Mouse (Mus musculus): ENCODE data around the gene Plekha5. TPM values are rescaled to one million over a fixed set of nuclear protein-coding genes. Genes with fewer than 3 reads are reported as not detected.

Plekha5 gene
- polyA plus RNA-seq, 1 experiment = 2.1 TPM

- peaks cover 15% of the 10 kb centered on the region for H3K4me1 ChIP-seq (ENCODE audit: control insufficient read depth, insufficient read depth, low read length)
- H3K4me3 ChIP-seq (ENCODE audit: insufficient read depth, low read length) = no peak overlapping the region
- TF ChIP-seq POLR2A (IDR thresholded peaks at IDR 0.05; ENCODE audit: borderline replicate concordance, low read depth, low read length) (no peak), CTCF (IDR thresholded peaks at IDR 0.05; ENCODE audit: low read depth, low read length) (no peak)
- no peak overlapping the region for H3K27ac ChIP-seq (ENCODE audit: insufficient read depth, low read depth, low read length)
These were observed 209.8 kb downstream of the Plekha5 start for GRCm38 (mm10) chr6:140633616-140634015.

- Histone ChIP-seq H3K4me1 (ENCODE audit: control insufficient read depth, insufficient read depth, low read length) (0 out of 2 replicates have a peak, but pooled peaks cover 3% of the 10 kb centered on the region), H3K27ac (ENCODE audit: insufficient read depth, low read depth, low read length) (no peak overlapping the region), H3K4me3 (ENCODE audit: insufficient read depth, low read length) (no peak overlapping the region)
- TF ChIP-seq POLR2A (IDR thresholded peaks at IDR 0.05; ENCODE audit: borderline replicate concordance, low read depth, low read length) = no peak
- no peak for TF ChIP-seq CTCF (IDR thresholded peaks at IDR 0.05; ENCODE audit: low read depth, low read length)
These were observed 212.4 kb downstream of the Plekha5 start for GRCm38 (mm10) chr6:140636290-140636689.

DNA sequence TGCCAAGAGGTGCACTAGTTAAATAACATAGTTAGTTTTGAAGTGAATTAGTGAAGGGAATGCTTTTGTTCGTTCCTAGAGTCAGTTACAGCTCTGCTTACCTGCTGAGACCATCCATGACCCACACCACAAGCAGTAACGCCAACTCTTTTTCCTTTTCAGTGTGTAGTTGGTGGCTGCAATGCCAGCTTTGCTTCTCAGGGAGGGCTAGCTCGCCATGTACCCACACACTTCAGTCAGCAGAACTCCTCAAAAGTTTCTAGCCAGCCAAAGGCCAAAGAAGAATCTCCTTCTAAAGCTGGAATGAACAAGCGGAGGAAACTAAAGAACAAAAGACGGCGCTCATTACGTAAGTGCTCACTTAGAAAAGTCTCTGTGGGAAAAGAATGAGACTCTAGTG lies 218.2 kb downstream of the Plekha5 start:
- no peak overlapping the region for H3K27ac ChIP-seq (ENCODE audit: insufficient read depth, low read depth, low read length)
- TF ChIP-seq CTCF (IDR thresholded peaks at IDR 0.05; ENCODE audit: low read depth, low read length) (no peak), POLR2A (IDR thresholded peaks at IDR 0.05; ENCODE audit: borderline replicate concordance, low read depth, low read length) (no peak)
- no peak overlapping the region for H3K4me3 ChIP-seq (ENCODE audit: insufficient read depth, low read length)
- no peaks in the 10 kb centered on the region for H3K4me1 ChIP-seq (ENCODE audit: control insufficient read depth, insufficient read depth, low read length)

GRCm38 (mm10) chr6:140642655-140643054 lies 218.8 kb downstream of the Plekha5 start:
- Histone ChIP-seq H3K27ac (ENCODE audit: insufficient read depth, low read depth, low read length) (no peak overlapping the region), H3K4me1 (ENCODE audit: control insufficient read depth, insufficient read depth, low read length) (no peaks in the 10 kb centered on the region), H3K4me3 (ENCODE audit: insufficient read depth, low read length) (no peak overlapping the region)
- TF ChIP-seq CTCF (IDR thresholded peaks at IDR 0.05; ENCODE audit: low read depth, low read length) (no peak), POLR2A (IDR thresholded peaks at IDR 0.05; ENCODE audit: borderline replicate concordance, low read depth, low read length) (no peak)

DNA sequence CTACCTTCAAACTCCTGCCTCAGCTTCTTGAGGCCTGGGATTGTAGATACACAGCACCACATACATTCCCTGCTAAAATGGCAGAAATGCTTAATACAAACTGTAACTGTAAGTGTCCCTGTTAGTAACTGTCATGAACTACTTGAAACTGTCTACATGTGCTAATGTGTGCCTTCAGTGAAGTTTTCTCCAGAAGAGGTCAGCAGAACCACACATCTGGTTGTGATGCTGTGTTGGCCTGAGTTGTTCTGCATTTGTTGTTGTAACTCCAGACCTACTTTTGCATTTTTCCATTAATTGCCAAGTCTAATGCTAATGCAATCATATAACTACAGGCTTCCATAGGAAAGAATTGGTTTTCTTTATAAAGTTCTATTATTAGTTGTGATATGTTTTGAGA lies 222.1 kb downstream of the Plekha5 start:
- Histone ChIP-seq H3K27ac (ENCODE audit: insufficient read depth, low read depth, low read length) (no peak overlapping the region), H3K4me1 (ENCODE audit: control insufficient read depth, insufficient read depth, low read length) (no peaks in the 10 kb centered on the region), H3K4me3 (ENCODE audit: insufficient read depth, low read length) (no peak overlapping the region)
- TF ChIP-seq CTCF (IDR thresholded peaks at IDR 0.05; ENCODE audit: low read depth, low read length) (no peak), POLR2A (IDR thresholded peaks at IDR 0.05; ENCODE audit: borderline replicate concordance, low read depth, low read length) (no peak)

Other genes starting within 250 kb of the Plekha5 start
- gene Aebp2, start 198.6 kb downstream of the Plekha5 start, polyA plus RNA-seq (2012; ENCODE audit: insufficient read depth, insufficient read length, missing spikeins) = 41.3 and 46.1 TPM in 2 replicates

Data from bone marrow macrophage, adult 2 months (primary cell).